Mouse (Mus musculus) intestine, postnatal 0 days (tissue): Measurements from ENCODE around the gene Tigd3. TPM values are rescaled to one million over a fixed set of nuclear protein-coding genes. Genes with fewer than 3 reads are reported as not detected.
A peak's percentile ranks its signal among the peaks of the same experiment; 100 is the strongest.

Source experiments
- ATAC-seq: fragments of 200-750 bp; cut with Nextera tagmentation; 2 replicates; pipeline ENCODE4 v1.8.0; 2017; ENCODE audit warnings: mild to moderate bottlenecking, moderate TSS enrichment, moderate library complexity
- H3K27ac ChIP-seq: fragments of 300-500 bp; sonication (generic); 2 replicates; pipeline ENCODE4 v1.5.1; 2014; ENCODE audit warnings: mild to moderate bottlenecking, low read depth, low read length, moderate library complexity
- H3K27me3 ChIP-seq: fragments of 300-500 bp; sonication (generic); replicated peaks from 2 replicates; pipeline ENCODE4 v1.6.1; 2014; ENCODE audit warnings: low read length, mixed read lengths; ENCODE audit not compliant: control insufficient read depth, insufficient read depth
- H3K36me3 ChIP-seq: fragments of 300-500 bp; sonication (generic); 2 replicates; pipeline ENCODE4 v1.6.1; 2014; ENCODE audit warnings: mild to moderate bottlenecking, moderate library complexity; ENCODE audit not compliant: control insufficient read depth, insufficient read depth
- H3K4me1 ChIP-seq: fragments of 300-500 bp; sonication (generic); replicated peaks from 2 replicates; pipeline ENCODE4 v1.6.1; 2014; ENCODE audit warnings: antibody characterized with exemption, low read length, mixed read lengths; ENCODE audit not compliant: control insufficient read depth, insufficient read depth
- H3K4me2 ChIP-seq: fragments of 300-500 bp; sonication (generic); replicated peaks from 2 replicates; pipeline ENCODE4 v1.6.1; 2014; ENCODE audit warnings: low read depth, mild to moderate bottlenecking, moderate library complexity
- H3K4me3 ChIP-seq: fragments of 300-500 bp; sonication (generic); 2 replicates; pipeline ENCODE4 v1.5.1; 2014; ENCODE audit warnings: low read depth, low read length
- H3K9ac ChIP-seq: fragments of 300-500 bp; sonication (generic); 2 replicates; pipeline ENCODE4 v1.6.1; 2014; ENCODE audit warnings: mild to moderate bottlenecking, low read depth, low read length
- H3K9me3 ChIP-seq: fragments of 300-500 bp; sonication (generic); 2 replicates; pipeline ENCODE4 v1.6.1; 2016; ENCODE audit warnings: mixed run types; ENCODE audit not compliant: control insufficient read depth
- CTCF ChIP-seq: sonication (generic); IDR thresholded peaks from 2 replicates; pipeline ENCODE4 v1.5.1; 2016; ENCODE audit warnings: low read depth, mild to moderate bottlenecking, control low read depth, antibody characterized with exemption, moderate library complexity
- WGBS: fragments of 180-500 bp; shearing (Covaris S2); extraction: QIAGEN DNeasy Blood & Tissue Kit; methylation state at CpG from one replicate; pipeline ENCODE4 v1.1.7; 2014; 5-methylcytosine and 5-hydroxymethylcytosine counted together
- polyA plus RNA-seq: library from polyadenylated mRNA; unstranded; fragments of >200 nt; fragmentation: Nextera tagmentation; extraction: Ambion mirVana; gene quantifications from 2 replicates; pipeline ENCODE4 v1.2.1, GENCODE M21; 2015

Gene Tigd3
- polyA plus RNA-seq, 1 experiment from 2014 or later = 1.0 TPM

DNA sequence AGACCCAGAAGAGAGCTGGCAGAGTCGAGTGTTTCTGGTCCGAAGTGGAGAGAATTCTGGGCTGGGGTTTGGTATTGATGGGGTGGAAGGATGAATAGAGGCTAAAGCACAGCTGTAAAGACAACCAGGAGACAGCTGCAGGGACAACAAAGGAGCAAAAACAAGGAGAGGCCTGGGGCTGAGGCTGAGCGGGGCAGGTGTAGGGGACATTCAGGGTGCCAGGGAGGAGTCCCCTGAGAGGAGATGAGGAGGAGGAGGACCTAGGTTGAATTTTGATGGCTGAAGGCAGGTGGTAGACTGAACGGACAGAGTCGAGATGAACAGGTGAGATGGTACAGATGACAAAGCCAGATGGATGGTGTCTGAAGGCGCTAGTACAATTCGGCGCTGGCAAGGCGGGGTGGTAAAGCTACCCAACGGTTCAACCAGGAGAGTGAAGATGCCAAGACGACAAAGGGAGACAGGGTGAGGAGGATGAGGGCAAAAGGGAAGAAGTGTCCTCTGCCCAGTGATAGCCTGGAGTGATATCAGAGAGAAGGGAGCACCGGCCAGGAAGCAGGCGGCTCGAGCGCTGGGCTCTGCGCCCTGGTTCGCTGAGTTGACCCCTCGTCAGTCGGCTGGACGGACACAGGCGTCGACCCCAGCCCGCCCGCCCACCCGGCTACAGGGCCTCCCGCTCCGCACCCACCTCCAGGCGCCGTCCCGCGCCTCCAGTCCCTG lies 507 bp downstream of the Tigd3 start:
- peak overlapping the region; percentile 45 for H3K9ac ChIP-seq
- no peaks in the 10 kb centered on the region; the same call in 1 of the 2 replicates for H3K4me1 ChIP-seq
- H3K9me3 ChIP-seq = no peaks in the 10 kb centered on the region
- peak overlapping the region; percentile 56 for H3K4me3 ChIP-seq
- peak overlapping the region; percentile 93 for H3K4me2 ChIP-seq
- peak; percentile 13; the same call in 1 of the 2 replicates for ATAC-seq
- no peak overlapping the region for H3K27ac ChIP-seq
- 24% methylated on average over 12 of the region's 31 CpGs for WGBS
- no peaks in the 10 kb centered on the region for H3K27me3 ChIP-seq
- TF ChIP-seq CTCF = no peak
- H3K36me3 ChIP-seq = peaks cover 15% of the 10 kb centered on the region

DNA sequence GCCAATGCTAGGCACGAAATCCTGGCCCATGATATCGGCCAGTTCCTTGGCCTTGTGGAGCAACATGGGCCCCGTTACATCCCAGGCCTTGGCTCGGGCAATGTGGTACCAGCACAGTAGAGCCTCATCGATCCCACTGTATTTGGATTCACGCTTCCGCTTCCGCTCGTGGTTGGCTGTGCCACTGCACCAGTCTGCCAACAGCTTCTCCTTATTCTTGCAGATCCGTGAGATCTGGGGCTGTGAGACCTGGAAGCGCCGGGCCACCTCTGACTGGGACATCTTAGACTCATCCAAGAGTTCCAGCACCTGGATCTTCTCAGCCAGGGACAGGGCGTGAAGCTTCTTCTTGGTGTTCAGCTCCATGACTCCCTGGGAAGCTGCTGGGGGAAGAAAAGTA lies 1.2 kb downstream of the Tigd3 start:
- Histone ChIP-seq H3K4me3 (no peak overlapping the region), H3K27ac (no peak overlapping the region), H3K36me3 (peaks cover 10% of the 10 kb centered on the region), H3K4me2 (no peak overlapping the region), H3K27me3 (no peaks in the 10 kb centered on the region), H3K4me1 (no peaks in the 10 kb centered on the region; the same call in 1 of the 2 replicates), H3K9ac (no peak overlapping the region), H3K9me3 (no peaks in the 10 kb centered on the region)
- 97% methylated on average over 13 of the region's 13 CpGs for WGBS
- TF ChIP-seq CTCF = no peak
- ATAC-seq = no peak

DNA sequence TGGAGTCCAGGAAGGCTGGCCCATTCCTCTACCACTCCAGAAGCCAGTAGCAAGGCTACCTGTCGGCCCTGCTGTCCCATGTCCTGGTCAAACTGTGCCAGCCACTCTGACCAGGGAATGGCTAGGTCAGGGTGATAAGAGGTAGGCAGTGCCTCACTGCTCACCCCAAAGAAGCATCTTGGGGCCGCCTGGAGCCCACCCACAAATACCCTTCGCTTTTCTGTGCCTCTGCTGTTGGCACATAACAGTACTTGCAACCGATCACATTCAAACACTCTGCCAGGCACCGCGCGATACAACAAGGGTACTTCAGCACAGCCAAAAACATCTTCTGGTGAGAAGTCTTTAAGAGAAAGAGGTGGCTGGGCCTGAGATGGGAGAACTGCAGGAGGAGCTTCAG lies 1.7 kb downstream of the Tigd3 start:
- Histone ChIP-seq H3K4me3 (no peak overlapping the region), H3K4me2 (no peak overlapping the region), H3K9ac (no peak overlapping the region), H3K27me3 (no peaks in the 10 kb centered on the region), H3K36me3 (peaks cover 10% of the 10 kb centered on the region), H3K27ac (no peak overlapping the region), H3K4me1 (no peaks in the 10 kb centered on the region; the same call in 1 of the 2 replicates), H3K9me3 (no peaks in the 10 kb centered on the region)
- ATAC-seq = no peak
- no peak for TF ChIP-seq CTCF
- 96% methylated on average over 7 of the region's 7 CpGs for WGBS

DNA sequence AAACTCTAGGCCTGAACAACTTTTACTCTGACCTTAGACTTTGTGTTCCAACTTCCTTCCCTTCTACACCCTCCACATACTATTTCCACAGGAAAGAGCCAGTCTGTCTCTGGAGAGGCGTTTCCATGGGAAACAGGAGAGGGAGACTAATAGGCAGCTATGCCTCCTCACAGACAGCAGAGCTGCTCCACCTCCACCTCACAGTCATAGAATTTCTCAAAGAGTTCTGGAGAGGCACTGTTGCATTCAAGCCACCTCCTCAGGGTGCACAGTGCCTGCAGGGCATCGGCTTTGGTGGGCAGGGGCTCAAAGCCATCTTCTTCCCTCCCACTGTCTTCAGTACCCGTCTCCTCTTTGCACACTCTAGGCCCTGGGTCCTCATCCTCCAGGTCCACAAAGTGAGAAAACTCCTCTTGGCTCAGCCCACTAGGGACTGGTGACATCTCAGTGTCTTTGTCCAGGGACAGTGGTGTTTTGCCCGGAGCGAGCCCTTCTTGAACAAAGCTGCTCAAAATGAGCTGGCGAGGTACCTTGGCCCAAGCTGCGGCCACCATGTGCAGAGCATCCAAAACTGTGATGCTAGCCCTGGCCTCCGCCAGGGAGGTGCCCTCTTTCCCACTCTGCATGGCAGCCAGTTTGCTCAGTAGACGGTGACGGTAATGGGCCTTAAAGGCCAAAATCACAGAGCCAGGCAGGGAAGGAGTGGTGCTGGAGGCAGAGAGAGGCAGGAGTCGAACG lies 2.3 kb downstream of the Tigd3 start:
- TF ChIP-seq CTCF = no peak
- 95% methylated on average over 12 of the region's 12 CpGs for WGBS
- ATAC-seq = no peak

DNA sequence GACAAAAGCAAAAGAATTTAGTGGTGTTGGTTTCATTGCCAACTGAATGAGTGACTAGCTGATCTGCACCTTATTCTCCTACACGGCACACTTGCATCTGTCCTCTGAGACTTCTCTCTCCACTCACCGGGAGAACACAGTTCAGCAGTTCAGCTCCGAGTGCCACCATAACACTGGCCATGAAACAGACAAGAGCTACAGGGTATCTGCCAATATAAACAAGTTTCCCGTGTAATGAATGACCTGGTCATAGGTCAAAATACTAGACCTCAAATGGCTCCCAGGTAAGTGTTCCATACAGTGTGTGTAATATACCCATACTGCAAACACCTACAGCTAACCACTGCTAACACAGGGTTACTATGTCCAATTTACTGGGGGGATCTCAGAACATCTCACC lies 4.7 kb downstream of the Tigd3 start:
- Histone ChIP-seq H3K36me3 (no peaks in the 10 kb centered on the region), H3K27ac (no peak overlapping the region), H3K9ac (no peak overlapping the region), H3K9me3 (no peaks in the 10 kb centered on the region), H3K4me2 (no peak overlapping the region), H3K4me1 (peaks cover 3% of the 10 kb centered on the region), H3K27me3 (no peaks in the 10 kb centered on the region), H3K4me3 (no peak overlapping the region)
- no peak for ATAC-seq
- WGBS = 30% methylated on average over 4 of the region's 4 CpGs
- no peak for TF ChIP-seq CTCF

More for the DNA sequence above, 2.3 kb downstream of the Tigd3 start:
- peaks cover 8% of the 10 kb centered on the region for H3K36me3 ChIP-seq
- H3K9me3 ChIP-seq = no peaks in the 10 kb centered on the region
- H3K4me2 ChIP-seq = no peak overlapping the region; the same call in 1 of the 2 replicates
- H3K27me3 ChIP-seq = no peaks in the 10 kb centered on the region
- H3K4me1 ChIP-seq = peaks cover 1% of the 10 kb centered on the region; the same call in 1 of the 2 replicates
- no peak overlapping the region for H3K4me3 ChIP-seq
- H3K9ac ChIP-seq = no peak overlapping the region
- H3K27ac ChIP-seq = no peak overlapping the region

DNA sequence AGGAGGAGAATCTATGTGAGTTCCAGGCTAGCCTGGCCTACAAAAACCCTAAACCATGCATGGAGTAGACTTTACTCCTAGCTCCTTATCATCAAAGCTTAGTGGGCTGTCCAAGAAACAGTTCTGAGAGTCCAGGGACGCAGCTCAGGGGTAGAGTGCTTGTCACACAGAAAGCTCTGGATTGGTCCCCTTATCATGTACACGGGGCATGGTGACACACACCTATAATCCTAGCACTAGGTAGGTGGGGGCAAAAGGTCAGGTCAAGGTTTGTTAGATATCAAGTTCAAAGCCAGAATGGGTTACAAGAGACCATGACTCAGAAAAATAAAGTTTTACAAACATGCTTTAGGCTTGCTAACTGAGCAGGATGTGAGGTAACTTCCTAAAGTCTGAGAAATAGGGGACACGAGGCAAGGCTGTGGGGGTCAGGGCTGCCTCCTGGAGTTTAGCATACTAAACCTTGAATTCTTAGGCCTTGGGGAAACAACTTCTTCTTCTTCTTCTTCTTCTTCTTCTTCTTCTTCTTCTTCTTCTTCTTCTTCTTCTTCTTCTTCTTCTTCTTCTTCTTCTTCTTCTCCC lies 6.6 kb downstream of the Tigd3 start:
- Histone ChIP-seq H3K36me3 (no peaks in the 10 kb centered on the region), H3K4me2 (no peak overlapping the region), H3K9me3 (no peaks in the 10 kb centered on the region), H3K4me1 (peaks cover 3% of the 10 kb centered on the region; the same call in 1 of the 2 replicates), H3K4me3 (no peak overlapping the region), H3K9ac (no peak overlapping the region), H3K27ac (no peak overlapping the region), H3K27me3 (no peaks in the 10 kb centered on the region)
- peak; percentile 76 for ATAC-seq
- WGBS = 38% methylated on average over 3 of the region's 3 CpGs
- no peak for TF ChIP-seq CTCF
